Mouse (Mus musculus): ENCODE measurements around the gene Krt80. TPM values are rescaled to one million over a fixed set of nuclear protein-coding genes. Genes with fewer than 3 reads are reported as not detected.

Gene Krt80
- polyA plus RNA-seq, 1 experiment from 2014 or later, result 3.1 TPM

GRCm38 (mm10) chr15:101373286-101373898, 3.4 kb upstream of the Krt80 start:
- H3K4me1 ChIP-seq, result peaks cover 27% of the 10 kb centered on the region
- no peak overlapping the region for H3K4me3 ChIP-seq
- no peak overlapping the region for H3K27ac ChIP-seq
- no peaks in the 10 kb centered on the region for H3K36me3 ChIP-seq
- ATAC-seq (ENCODE audit: insufficient number of reproducible peaks, insufficient read depth, low FRiP score, low TSS enrichment, low read depth), result no peak
- H3K4me2 ChIP-seq, result no peak overlapping the region
- no peaks in the 10 kb centered on the region for H3K27me3 ChIP-seq
- H3K9ac ChIP-seq, result no peak overlapping the region
- H3K9me3 ChIP-seq, result no peaks in the 10 kb centered on the region
- 84% methylated on average over 16 of the region's 16 CpGs for WGBS

DNA sequence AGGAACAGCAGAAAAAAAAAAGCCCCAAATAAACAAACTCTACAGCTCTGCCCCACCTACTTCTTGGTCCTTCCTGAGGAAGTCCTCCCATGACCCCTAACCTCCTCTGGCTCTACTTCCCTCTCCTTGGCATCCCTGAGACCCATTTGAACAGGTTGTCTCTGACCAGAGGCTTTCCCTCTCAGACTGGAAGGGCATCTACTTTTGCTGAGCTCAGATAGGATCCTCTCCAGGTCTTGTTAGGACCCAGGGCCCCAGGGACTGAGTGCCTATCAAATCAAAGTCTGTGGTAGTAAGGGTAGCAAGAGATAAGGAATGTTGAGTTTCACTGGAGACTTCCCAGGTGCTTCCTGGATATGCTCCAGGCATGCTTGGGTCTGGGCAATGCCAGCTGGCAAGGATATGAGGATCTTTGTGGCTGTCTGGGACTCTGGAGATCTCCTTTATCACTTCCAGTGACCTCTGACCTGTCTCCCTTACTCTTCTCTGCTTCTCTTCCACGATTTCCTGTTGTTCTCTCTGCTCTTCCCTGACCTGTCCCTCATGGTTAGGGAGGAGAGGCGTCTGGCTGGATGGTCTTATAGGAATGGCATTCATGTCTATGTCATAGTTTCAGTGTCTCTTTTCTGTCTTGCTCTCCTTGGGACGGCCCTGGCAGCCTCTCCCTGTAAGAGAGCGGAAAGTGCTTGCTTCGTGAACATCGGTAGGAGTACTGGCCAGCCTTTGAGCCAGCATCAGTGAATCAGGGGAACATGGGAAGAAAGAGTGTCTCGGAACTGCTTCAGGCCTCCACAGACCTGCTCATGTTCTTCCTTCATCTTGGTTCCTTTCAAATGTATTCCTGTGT, 2.4 kb upstream of the Krt80 start:
- Histone ChIP-seq H3K4me1 (peaks cover 27% of the 10 kb centered on the region), H3K36me3 (no peaks in the 10 kb centered on the region), H3K9ac (no peak overlapping the region; the same call in 1 of the 2 replicates), H3K27ac (no peak overlapping the region), H3K4me3 (no peak overlapping the region), H3K27me3 (no peaks in the 10 kb centered on the region), H3K9me3 (no peaks in the 10 kb centered on the region), H3K4me2 (no peak overlapping the region)
- no peak for ATAC-seq (ENCODE audit: insufficient number of reproducible peaks, insufficient read depth, low FRiP score, low TSS enrichment, low read depth)
- WGBS, result 63% methylated on average over 7 of the region's 7 CpGs

DNA sequence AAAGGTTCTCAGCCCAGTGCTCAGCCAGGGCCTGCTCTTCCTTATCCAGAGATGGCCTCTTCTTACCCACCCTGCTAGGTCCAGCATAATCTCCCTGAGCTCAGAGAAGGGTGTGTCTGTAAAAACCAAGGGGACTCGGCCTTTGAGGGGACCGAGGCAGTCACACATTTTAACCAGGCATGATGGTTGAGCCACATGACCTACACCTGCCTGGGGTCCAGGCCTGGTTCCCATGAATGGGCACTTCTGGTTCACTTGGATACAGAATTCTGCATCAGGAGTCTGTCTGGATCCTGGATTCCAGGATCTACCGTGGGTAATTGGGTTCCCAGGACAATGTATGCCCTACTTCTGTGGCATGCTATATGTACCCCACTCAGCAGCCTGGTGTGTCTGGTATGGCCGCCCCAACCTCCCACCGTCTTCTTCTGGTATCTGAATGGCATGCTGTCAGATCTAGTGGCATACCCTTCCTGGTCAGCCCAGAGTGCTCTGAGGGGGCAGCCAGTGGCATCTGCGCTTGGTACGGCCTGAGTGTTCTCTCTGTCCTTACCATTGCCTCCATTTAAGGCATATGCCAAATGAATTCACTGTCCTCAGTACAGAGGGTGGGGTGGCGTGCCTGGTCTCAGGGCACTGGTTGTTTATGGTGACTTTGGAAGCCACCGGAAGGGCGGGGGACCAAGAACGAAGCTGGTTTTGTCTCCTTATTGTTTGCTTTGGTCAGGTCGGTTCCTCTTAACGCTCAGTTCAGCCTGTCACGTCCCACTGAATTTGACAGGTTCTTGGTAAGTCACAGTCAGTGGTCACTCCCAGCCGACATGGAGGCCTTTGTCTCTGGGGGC, 1.4 kb upstream of the Krt80 start:
- no peak overlapping the region for H3K9ac ChIP-seq
- ATAC-seq (ENCODE audit: insufficient number of reproducible peaks, insufficient read depth, low FRiP score, low TSS enrichment, low read depth), result no peak
- 86% methylated on average over 15 of the region's 15 CpGs for WGBS
- H3K27me3 ChIP-seq, result no peaks in the 10 kb centered on the region
- no peak overlapping the region for H3K4me3 ChIP-seq
- H3K4me1 ChIP-seq, result peaks cover 27% of the 10 kb centered on the region
- no peaks in the 10 kb centered on the region for H3K36me3 ChIP-seq
- H3K27ac ChIP-seq, result no peak overlapping the region
- H3K4me2 ChIP-seq, result no peak overlapping the region
- H3K9me3 ChIP-seq, result no peaks in the 10 kb centered on the region

DNA sequence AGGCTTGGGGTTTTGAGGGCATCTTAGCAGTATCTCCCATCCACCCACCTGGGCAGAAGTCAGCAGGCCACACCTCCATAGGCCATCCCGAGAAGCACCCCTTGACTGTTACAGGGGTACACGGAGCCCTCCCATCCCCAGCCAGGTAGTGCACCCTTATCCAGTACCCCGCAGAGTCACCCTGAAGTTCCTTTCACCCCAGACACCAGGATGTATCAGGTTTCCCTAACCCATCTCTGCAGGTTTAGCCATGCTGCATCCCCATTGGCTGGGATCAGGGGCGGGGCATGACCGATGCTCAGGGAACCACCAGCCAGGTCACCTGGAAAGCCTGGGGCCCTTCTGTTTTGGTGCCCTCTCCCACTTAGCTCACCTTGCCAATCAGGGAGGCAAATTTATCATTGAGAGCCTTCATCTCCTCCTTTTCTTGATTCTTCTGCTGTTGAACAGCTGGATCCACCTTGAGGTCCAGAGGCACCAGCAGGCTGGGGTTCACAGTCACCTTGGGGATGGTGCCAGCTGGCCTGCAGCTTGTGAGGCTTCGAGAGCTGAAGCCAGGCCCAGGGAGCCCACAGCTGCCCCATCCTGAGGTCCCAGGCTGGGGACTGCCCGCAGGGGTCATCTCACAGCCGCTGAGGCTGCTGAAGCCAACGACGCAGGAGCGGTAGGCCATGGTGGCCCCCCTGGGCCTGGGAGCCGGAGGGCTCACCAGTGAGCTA, 421 bp downstream of the Krt80 start:
- 27% methylated on average over 12 of the region's 12 CpGs for WGBS
- no peaks in the 10 kb centered on the region for H3K9me3 ChIP-seq
- peaks cover 31% of the 10 kb centered on the region for H3K4me1 ChIP-seq
- no peak overlapping the region for H3K9ac ChIP-seq
- ATAC-seq (ENCODE audit: insufficient number of reproducible peaks, insufficient read depth, low FRiP score, low TSS enrichment, low read depth), result no peak
- H3K27ac ChIP-seq, result peak overlapping the region; percentile 69
- H3K36me3 ChIP-seq, result no peaks in the 10 kb centered on the region
- no peaks in the 10 kb centered on the region for H3K27me3 ChIP-seq
- H3K4me3 ChIP-seq, result no peak overlapping the region
- peak overlapping the region; percentile 27; the same call in 1 of the 2 replicates for H3K4me2 ChIP-seq

- Histone ChIP-seq H3K9ac (no peak overlapping the region), H3K4me3 (no peak overlapping the region), H3K27me3 (no peaks in the 10 kb centered on the region), H3K4me1 (peaks cover 31% of the 10 kb centered on the region), H3K9me3 (no peaks in the 10 kb centered on the region), H3K36me3 (no peaks in the 10 kb centered on the region), H3K4me2 (0 out of 2 replicates have a peak overlapping the region, but pooled peaks have one; percentile 5), H3K27ac (0 out of 2 replicates have a peak overlapping the region, but pooled peaks have one; percentile 69)
- 66% methylated on average over 11 of the region's 11 CpGs for WGBS
- no peak for ATAC-seq (ENCODE audit: insufficient number of reproducible peaks, insufficient read depth, low FRiP score, low TSS enrichment, low read depth)
Observed at GRCm38 (mm10) chr15:101368502-101369381, 1.2 kb downstream of the Krt80 start.

- peaks cover 31% of the 10 kb centered on the region for H3K4me1 ChIP-seq
- H3K9ac ChIP-seq, result 0 out of 2 replicates have a peak overlapping the region, but pooled peaks have one; percentile 7
- H3K36me3 ChIP-seq, result no peaks in the 10 kb centered on the region
- no peaks in the 10 kb centered on the region for H3K27me3 ChIP-seq
- H3K4me3 ChIP-seq, result no peak overlapping the region
- H3K4me2 ChIP-seq, result no peak overlapping the region
- no peak for ATAC-seq (ENCODE audit: insufficient number of reproducible peaks, insufficient read depth, low FRiP score, low TSS enrichment, low read depth)
- no peak overlapping the region for H3K27ac ChIP-seq
- no peaks in the 10 kb centered on the region for H3K9me3 ChIP-seq
- WGBS, result 72% methylated on average over 6 of the region's 6 CpGs
Observed at GRCm38 (mm10) chr15:101368015-101368414, 1.9 kb downstream of the Krt80 start.

GRCm38 (mm10) chr15:101367497-101367896, 2.5 kb downstream of the Krt80 start:
- Histone ChIP-seq H3K36me3 (no peaks in the 10 kb centered on the region), H3K4me2 (no peak overlapping the region), H3K4me3 (no peak overlapping the region), H3K27me3 (no peaks in the 10 kb centered on the region), H3K27ac (no peak overlapping the region), H3K9ac (no peak overlapping the region), H3K4me1 (peaks cover 33% of the 10 kb centered on the region), H3K9me3 (no peaks in the 10 kb centered on the region)
- 67% methylated on average over 8 of the region's 8 CpGs for WGBS
- ATAC-seq (ENCODE audit: insufficient number of reproducible peaks, insufficient read depth, low FRiP score, low TSS enrichment, low read depth), result no peak

GRCm38 (mm10) chr15:101366926-101367325, 3.0 kb downstream of the Krt80 start:
- Histone ChIP-seq H3K4me1 (peaks cover 37% of the 10 kb centered on the region), H3K27ac (no peak overlapping the region)
- ATAC-seq (ENCODE audit: insufficient number of reproducible peaks, insufficient read depth, low FRiP score, low TSS enrichment, low read depth), result no peak

DNA sequence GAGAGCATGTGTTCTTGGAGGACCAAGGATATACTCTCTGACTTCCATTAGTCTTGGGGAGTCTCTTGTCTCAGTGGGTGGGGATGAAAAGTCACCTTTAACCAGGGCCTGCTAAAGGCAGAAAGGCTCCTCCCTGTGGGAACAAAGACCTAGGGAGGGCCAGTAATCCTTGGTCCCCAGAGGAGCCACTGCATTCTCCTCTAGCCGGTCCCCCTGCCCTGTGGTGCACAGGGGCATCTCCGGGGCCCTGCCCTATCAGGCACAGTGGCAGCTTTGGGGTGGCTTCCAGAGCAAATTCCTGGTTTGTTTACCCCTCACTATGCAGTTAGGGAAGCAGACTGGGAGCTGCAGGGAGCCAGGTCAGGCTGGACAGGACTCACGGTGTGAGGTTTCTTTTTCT, 3.5 kb downstream of the Krt80 start:
- no peak for ATAC-seq (ENCODE audit: insufficient number of reproducible peaks, insufficient read depth, low FRiP score, low TSS enrichment, low read depth)
- H3K4me3 ChIP-seq, result no peak overlapping the region
- H3K9me3 ChIP-seq, result no peaks in the 10 kb centered on the region
- H3K9ac ChIP-seq, result no peak overlapping the region
- H3K4me1 ChIP-seq, result peaks cover 37% of the 10 kb centered on the region
- 46% methylated on average over 3 of the region's 3 CpGs for WGBS
- H3K27ac ChIP-seq, result no peak overlapping the region
- H3K4me2 ChIP-seq, result no peak overlapping the region
- no peaks in the 10 kb centered on the region for H3K36me3 ChIP-seq
- H3K27me3 ChIP-seq, result no peaks in the 10 kb centered on the region

More at GRCm38 (mm10) chr15:101366926-101367325, 3.0 kb downstream of the Krt80 start:
- H3K27me3 ChIP-seq, result no peaks in the 10 kb centered on the region
- no peak overlapping the region for H3K4me2 ChIP-seq
- no peaks in the 10 kb centered on the region for H3K9me3 ChIP-seq
- 43% methylated on average over 2 of the region's 2 CpGs for WGBS
- H3K9ac ChIP-seq, result no peak overlapping the region; the same call in 1 of the 2 replicates
- no peak overlapping the region for H3K4me3 ChIP-seq
- H3K36me3 ChIP-seq, result no peaks in the 10 kb centered on the region

DNA sequence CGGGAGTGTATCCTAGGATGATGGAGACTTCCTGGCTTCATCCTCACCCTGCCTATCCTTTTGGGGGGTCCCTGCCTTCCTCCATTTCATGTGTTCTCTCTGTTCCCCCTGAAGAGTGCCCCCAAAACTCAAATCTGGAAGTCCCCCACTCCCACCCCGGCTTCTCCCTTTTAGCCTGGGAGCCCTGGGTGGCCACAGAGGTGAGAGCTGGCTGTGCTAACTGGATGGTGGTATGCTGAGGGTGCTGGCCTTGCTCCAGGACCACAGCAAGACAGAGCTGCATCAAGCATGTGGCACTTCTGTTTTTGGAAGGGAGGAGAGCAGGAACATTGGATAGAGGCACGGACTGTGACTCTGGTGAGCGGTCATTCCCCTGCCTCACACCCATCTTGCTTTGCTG, 4.2 kb downstream of the Krt80 start:
- WGBS, result 57% methylated on average over 4 of the region's 4 CpGs
- Histone ChIP-seq H3K9me3 (no peaks in the 10 kb centered on the region), H3K9ac (no peak overlapping the region), H3K4me1 (peaks cover 37% of the 10 kb centered on the region), H3K27me3 (no peaks in the 10 kb centered on the region), H3K4me2 (no peak overlapping the region), H3K4me3 (no peak overlapping the region), H3K27ac (no peak overlapping the region), H3K36me3 (no peaks in the 10 kb centered on the region)
- ATAC-seq (ENCODE audit: insufficient number of reproducible peaks, insufficient read depth, low FRiP score, low TSS enrichment, low read depth), result no peak
